Mouse (Mus musculus): ENCODE measurements around the gene Asb17. TPM values are rescaled to one million over a fixed set of nuclear protein-coding genes. Genes with fewer than 3 reads are reported as not detected.
"Not testable (repeated sequence)": the region's sequence is repeated elsewhere in the genome, so short reads cannot be mapped to it uniquely, and the experiment has no call there.

Gene Asb17
- polyA plus RNA-seq, 1 experiment, result 0.16 TPM

- no peak overlapping the region for H3K27ac ChIP-seq (ENCODE audit: insufficient read depth, low read length)
- no peak for DNase-seq (ENCODE audit: low read depth in 1 of 2, low spot score in 2 of 2)
- H3K36me3 ChIP-seq (ENCODE audit: control insufficient read depth, insufficient read depth, low read length), result no peaks in the 10 kb centered on the region
- WGBS, result 72% methylated on average over 8 of the region's 8 CpGs
- H3K4me3 ChIP-seq (ENCODE audit: extremely low read depth, insufficient read depth, insufficient read length), result no peak overlapping the region
- TF ChIP-seq CTCF (IDR thresholded peaks at IDR 0.05; ENCODE audit: extremely low read depth, insufficient read depth, insufficient read length, insufficient replicate concordance), result no peak
- no peak for TF ChIP-seq POLR2A (IDR thresholded peaks at IDR 0.05; ENCODE audit: low read depth, low read length)
- H3K27me3 ChIP-seq (ENCODE audit: control insufficient read depth, insufficient read depth, low read length), result no peaks in the 10 kb centered on the region
- H3K4me1 ChIP-seq (ENCODE audit: control insufficient read depth, insufficient read depth, insufficient read length), result no peaks in the 10 kb centered on the region; the same call in 1 of the 2 replicates
Measured at GRCm38 (mm10) chr3:153852266-153852665, 8.3 kb downstream of the Asb17 start.

- DNase-seq (ENCODE audit: low read depth in 1 of 2, low spot score in 2 of 2), result no peak
- 86% methylated on average over 10 of the region's 10 CpGs for WGBS
- no peaks in the 10 kb centered on the region for H3K4me1 ChIP-seq (ENCODE audit: control insufficient read depth, insufficient read depth, insufficient read length)
- H3K4me3 ChIP-seq (ENCODE audit: extremely low read depth, insufficient read depth, insufficient read length), result no peak overlapping the region
- no peaks in the 10 kb centered on the region for H3K27me3 ChIP-seq (ENCODE audit: control insufficient read depth, insufficient read depth, low read length)
- no peak overlapping the region for H3K27ac ChIP-seq (ENCODE audit: insufficient read depth, low read length)
- H3K36me3 ChIP-seq (ENCODE audit: control insufficient read depth, insufficient read depth, low read length), result no peaks in the 10 kb centered on the region
- TF ChIP-seq POLR2A (IDR thresholded peaks at IDR 0.05; ENCODE audit: low read depth, low read length) (no peak), CTCF (IDR thresholded peaks at IDR 0.05; ENCODE audit: extremely low read depth, insufficient read depth, insufficient read length, insufficient replicate concordance) (no peak)
Measured at GRCm38 (mm10) chr3:153858350-153859001, 14.5 kb downstream of the Asb17 start.

- H3K4me1 ChIP-seq (ENCODE audit: control insufficient read depth, insufficient read depth, insufficient read length); DNase-seq (ENCODE audit: low read depth in 1 of 2, low spot score in 2 of 2); H3K27ac ChIP-seq (ENCODE audit: insufficient read depth, low read length); H3K36me3 ChIP-seq (ENCODE audit: control insufficient read depth, insufficient read depth, low read length); H3K27me3 ChIP-seq (ENCODE audit: control insufficient read depth, insufficient read depth, low read length); H3K4me3 ChIP-seq (ENCODE audit: extremely low read depth, insufficient read depth, insufficient read length): not testable (repeated sequence)
- 84% methylated on average over 8 of the region's 8 CpGs for WGBS
Measured at GRCm38 (mm10) chr3:153860392-153860791, 16.4 kb downstream of the Asb17 start.

- Histone ChIP-seq H3K27ac (ENCODE audit: insufficient read depth, low read length) (no peak overlapping the region), H3K36me3 (ENCODE audit: control insufficient read depth, insufficient read depth, low read length) (no peaks in the 10 kb centered on the region), H3K27me3 (ENCODE audit: control insufficient read depth, insufficient read depth, low read length) (no peaks in the 10 kb centered on the region), H3K4me3 (ENCODE audit: extremely low read depth, insufficient read depth, insufficient read length) (no peak overlapping the region), H3K4me1 (ENCODE audit: control insufficient read depth, insufficient read depth, insufficient read length) (peaks cover 2% of the 10 kb centered on the region; the same call in 1 of the 2 replicates)
- TF ChIP-seq POLR2A (IDR thresholded peaks at IDR 0.05; ENCODE audit: low read depth, low read length) (no peak), CTCF (IDR thresholded peaks at IDR 0.05; ENCODE audit: extremely low read depth, insufficient read depth, insufficient read length, insufficient replicate concordance) (no peak)
- no peak for DNase-seq (ENCODE audit: low read depth in 1 of 2, low spot score in 2 of 2)
- 17% methylated on average over 2 of the region's 2 CpGs for WGBS
Measured at GRCm38 (mm10) chr3:153863816-153864215, 19.8 kb downstream of the Asb17 start.

GRCm38 (mm10) chr3:153864636-153865429, 20.8 kb downstream of the Asb17 start:
- no peak for TF ChIP-seq POLR2A (IDR thresholded peaks at IDR 0.05; ENCODE audit: low read depth, low read length)
- TF ChIP-seq CTCF (IDR thresholded peaks at IDR 0.05; ENCODE audit: extremely low read depth, insufficient read depth, insufficient read length, insufficient replicate concordance), result no peak
- WGBS, result 45% methylated on average over 4 of the region's 4 CpGs
- no peak for DNase-seq (ENCODE audit: low read depth in 1 of 2, low spot score in 2 of 2)

GRCm38 (mm10) chr3:153867149-153868136, 23.4 kb downstream of the Asb17 start:
- H3K4me1 ChIP-seq (ENCODE audit: control insufficient read depth, insufficient read depth, insufficient read length), result peaks cover 2% of the 10 kb centered on the region; the same call in 1 of the 2 replicates
- H3K36me3 ChIP-seq (ENCODE audit: control insufficient read depth, insufficient read depth, low read length), result no peaks in the 10 kb centered on the region
- DNase-seq (ENCODE audit: low read depth in 1 of 2, low spot score in 2 of 2), result no peak
- 84% methylated on average over 14 of the region's 14 CpGs for WGBS
- TF ChIP-seq POLR2A (IDR thresholded peaks at IDR 0.05; ENCODE audit: low read depth, low read length), result no peak
- TF ChIP-seq CTCF (IDR thresholded peaks at IDR 0.05; ENCODE audit: extremely low read depth, insufficient read depth, insufficient read length, insufficient replicate concordance), result no peak
- H3K27ac ChIP-seq (ENCODE audit: insufficient read depth, low read length), result no peak overlapping the region
- no peaks in the 10 kb centered on the region for H3K27me3 ChIP-seq (ENCODE audit: control insufficient read depth, insufficient read depth, low read length)
- no peak overlapping the region for H3K4me3 ChIP-seq (ENCODE audit: extremely low read depth, insufficient read depth, insufficient read length)

More at GRCm38 (mm10) chr3:153864636-153865429, 20.8 kb downstream of the Asb17 start:
- Histone ChIP-seq H3K36me3 (ENCODE audit: control insufficient read depth, insufficient read depth, low read length) (no peaks in the 10 kb centered on the region), H3K4me3 (ENCODE audit: extremely low read depth, insufficient read depth, insufficient read length) (no peak overlapping the region), H3K4me1 (ENCODE audit: control insufficient read depth, insufficient read depth, insufficient read length) (peaks cover 2% of the 10 kb centered on the region; the same call in 1 of the 2 replicates), H3K27ac (ENCODE audit: insufficient read depth, low read length) (no peak overlapping the region), H3K27me3 (ENCODE audit: control insufficient read depth, insufficient read depth, low read length) (no peaks in the 10 kb centered on the region)
